Mouse (Mus musculus) ES-CJ7 (cell line): ENCODE measurements at regions not wholly inside any gene's neighbourhood (a gene's known extent, or its start where the extent isn't known, plus 50 kb on each side); places are given as distances from the start of the nearest gene placed in this dataset.
"Not testable (repeated sequence)": the region's sequence is repeated elsewhere in the genome, so short reads cannot be mapped to it uniquely, and the experiment has no call there.

Source experiments
- DNase-seq: peaks from one replicate; pipeline ENCODE4 v3.0.0; 2011; ENCODE audit warnings: low read depth, low spot score

DNA sequence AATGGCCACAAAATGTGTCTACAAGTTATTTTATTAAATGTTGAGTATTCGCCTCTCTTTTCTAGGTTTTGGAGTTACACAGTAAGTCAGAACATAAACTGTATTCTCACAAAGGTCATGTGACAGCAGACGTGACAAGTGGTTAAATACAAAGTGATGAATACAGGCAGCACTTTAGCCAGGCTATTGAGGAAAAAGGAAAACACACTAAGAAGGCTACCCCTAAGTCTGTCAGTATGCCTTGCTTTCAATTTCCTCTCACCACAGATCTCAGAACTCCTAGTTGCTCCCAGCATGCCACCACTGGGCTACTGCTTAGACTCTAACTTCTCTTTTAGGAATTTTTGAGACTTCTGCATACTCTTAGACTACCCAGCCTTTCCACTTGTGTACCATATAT is 297.9 kb upstream of the Pex5l start:
- DNase-seq, result no peak

DNA sequence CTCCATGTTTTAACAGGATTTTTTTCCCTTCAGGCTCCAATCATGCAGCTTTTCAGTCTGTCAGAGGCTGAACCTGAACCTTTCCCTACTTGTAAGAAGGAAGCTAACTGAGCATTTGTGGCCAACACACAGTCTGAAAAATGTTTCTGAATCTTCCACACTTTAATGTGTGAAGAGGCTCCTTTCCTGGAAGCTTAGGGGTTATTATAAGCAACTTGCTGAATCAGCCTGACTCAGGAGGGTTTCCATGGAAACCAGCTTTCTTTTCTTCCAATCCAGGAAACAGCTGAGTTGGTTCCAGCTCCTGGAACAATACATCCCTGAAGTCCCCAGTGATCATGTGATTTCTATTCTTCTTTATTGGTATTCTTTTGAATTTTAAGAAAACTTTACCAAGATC is 297.5 kb upstream of the Pex5l start:
- DNase-seq, result no peak

DNA sequence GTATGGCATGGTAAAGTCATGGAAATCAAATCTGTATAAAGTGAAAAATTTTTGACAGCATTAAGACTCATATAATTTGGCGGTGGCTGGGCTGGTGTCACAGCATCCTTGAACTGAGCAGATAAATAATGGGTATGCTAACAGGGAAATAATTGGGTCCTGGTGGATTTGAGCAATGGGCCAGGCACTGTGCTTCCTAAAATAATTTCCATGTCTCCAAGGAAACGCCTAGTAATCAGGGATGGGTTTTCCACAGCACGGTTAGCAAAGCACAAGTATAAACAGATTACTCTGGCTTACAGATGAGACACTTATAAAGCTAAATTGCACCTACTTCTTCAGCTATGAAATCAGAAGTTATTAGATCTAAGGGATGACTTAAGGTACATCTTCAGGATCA is 273.9 kb upstream of the Pex5l start:
- DNase-seq, result no peak

DNA sequence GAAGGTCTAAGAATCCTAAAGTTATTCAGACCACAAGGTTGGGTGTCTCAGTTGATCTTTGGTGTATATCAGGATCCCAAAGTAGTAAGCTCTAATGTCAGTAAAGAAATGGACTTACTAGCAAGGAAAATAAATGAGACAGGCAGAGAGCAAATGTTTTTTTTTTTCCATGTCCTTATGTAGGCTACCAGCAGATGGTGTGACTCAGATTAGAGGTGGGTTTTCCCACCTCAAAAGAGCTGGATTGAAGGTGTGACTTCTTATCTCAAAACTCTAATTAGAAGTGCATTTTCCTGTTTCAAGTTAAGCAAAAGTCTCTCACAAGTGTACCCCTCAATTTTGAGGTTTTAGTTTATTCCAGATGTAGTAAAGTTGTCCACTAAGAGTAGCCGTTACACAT is 273.3 kb upstream of the Pex5l start:
- no peak for DNase-seq

DNA sequence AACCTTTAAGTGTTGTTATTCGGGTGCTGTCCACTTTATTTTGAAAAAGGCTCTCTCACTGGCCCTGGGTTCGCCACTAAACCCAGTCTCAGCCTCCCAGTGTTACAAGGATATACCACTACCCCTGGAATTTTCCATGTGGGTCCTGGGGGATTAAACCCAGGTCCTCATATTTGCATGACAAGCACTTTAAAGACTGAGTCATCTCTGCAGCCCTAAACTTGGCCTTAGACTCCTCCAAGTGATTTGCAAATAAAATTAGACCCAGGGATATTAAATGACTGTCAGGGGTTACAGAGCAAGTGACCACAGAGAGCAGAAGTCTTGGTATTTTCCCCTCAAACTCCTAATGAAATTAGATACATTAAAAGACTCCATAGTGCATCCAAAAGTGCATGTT is 258.9 kb upstream of the Pex5l start:
- DNase-seq, result no peak

DNA sequence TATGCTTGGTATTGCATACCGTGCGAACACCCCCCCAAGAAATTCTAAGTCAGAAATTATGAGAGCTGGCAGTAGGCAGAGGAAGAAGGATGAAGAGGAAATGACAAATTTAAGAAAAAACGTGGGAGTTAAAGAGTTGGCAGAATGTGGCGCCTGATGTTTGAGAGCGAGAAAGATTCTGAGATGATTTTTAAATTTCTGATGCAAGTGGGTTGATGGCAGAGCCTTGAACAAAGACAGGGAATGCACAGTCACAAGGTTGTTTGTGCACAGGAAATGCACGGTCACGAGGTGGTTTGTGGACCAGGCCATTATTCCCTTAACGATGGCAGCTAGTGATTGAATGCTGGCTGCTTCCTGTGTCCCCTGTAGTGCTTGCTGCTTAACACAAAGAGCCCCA is 256.3 kb upstream of the Pex5l start:
- no peak for DNase-seq

DNA sequence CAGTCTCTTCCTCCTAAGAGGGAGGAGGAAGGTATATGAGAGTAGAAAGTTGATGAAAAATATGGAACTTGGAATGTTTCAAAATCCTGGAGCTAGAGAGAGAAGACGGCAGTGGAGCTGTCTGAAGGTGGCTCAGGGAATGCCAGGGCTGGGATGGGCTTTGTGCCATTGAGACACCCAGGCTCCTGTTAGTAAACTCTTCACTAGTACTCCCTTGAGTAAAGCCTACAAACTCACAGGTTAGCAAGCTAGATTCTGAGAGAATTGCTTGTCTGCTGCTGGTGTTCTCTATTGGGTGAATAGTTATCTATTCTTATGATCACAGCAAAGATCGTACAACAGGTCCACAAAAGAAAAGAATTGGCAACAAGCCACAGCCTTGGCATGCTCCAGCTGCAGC is 255.3 kb upstream of the Pex5l start:
- DNase-seq, result no peak

DNA sequence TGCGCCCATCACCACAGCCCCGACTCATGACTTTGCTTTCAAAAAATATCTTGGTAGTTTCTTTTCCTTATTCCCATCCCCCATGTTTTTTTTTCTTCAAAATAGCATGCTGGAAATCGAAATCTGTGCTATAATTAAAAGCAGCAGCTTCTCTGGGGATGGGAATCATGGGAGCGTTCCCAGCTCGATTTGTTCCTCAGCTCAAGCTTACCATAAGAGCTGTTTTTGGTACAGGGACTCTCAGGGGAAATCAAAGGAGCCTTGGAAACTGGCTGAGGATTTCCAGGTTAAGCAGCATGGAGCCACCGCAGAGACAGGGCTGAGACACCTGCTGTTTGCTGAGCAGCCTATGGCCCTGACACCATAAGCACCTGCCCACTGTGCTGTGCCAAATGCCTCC is 254.2 kb upstream of the Pex5l start:
- DNase-seq, result no peak

DNA sequence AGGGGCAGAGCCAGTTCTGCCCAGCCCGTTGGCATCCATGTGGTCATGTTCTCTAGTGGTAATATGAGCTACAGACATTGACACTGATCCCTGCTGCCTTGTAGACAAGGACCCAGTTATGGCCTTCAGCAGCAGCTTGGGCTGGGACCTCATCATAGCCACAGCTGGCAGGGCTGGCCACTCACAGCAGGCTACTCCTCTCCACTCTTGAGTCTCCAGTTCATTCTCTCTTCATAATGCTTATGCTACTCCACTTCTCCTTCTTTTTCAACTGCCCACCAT is 249.4 kb upstream of the Pex5l start:
- no peak for DNase-seq

DNA sequence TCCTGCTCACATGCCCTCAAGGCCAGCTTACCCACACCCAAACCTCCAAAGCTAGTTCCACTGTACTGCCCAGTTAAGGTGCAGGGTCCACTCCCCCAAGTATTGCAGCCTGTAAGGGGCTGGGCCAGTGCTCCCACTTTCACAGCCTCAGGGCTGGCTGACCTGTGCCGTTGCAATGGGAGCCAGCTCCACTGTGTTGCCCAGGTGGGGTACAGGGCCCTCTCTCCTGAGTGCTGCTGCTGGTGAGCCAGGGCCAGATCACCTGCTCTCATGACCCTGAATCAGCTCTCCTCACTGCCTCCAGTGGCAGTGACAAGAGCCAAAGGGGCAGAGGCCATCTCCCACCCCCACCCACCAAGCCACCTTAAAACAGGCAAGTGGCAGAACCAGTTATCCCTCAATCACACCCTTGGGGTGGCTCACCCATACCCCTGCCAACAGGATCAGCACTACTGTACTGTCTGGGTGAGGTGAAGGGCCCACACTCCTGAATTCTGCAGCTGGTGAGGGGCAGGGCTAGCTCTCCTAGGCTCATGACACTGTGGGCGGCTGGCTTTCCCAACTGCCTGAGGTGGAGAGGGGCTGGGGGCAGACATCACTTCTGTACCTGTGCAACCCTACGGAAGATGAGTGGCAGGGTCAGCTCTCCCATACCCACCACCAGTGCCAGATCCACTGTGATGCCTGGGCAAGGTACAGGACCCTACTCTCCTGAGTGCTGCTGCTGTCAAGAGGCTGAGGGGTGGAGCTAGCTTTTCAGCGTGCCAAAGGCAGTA is 248.9 kb upstream of the Pex5l start:
- no peak for DNase-seq

DNA sequence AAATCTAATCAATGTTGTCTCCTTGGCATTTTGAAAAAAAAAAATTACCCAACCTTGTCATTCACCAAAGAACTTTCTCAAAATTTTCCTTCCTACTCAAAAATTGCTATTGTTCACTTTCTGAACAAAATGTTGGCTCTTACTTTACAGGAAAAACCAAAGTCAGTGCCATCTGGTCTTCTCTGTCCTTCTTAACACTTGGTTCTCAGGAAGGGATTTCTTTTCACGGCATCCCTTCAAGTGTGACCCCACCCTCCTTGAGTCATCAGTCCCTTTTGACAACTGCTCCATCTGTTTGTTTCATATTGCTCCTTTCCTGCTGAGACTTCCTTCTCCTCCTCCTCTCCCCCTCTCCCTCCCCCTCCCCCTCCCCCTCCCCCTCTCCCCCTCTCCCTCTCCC is 245.1 kb upstream of the Pex5l start:
- no peak for DNase-seq

DNA sequence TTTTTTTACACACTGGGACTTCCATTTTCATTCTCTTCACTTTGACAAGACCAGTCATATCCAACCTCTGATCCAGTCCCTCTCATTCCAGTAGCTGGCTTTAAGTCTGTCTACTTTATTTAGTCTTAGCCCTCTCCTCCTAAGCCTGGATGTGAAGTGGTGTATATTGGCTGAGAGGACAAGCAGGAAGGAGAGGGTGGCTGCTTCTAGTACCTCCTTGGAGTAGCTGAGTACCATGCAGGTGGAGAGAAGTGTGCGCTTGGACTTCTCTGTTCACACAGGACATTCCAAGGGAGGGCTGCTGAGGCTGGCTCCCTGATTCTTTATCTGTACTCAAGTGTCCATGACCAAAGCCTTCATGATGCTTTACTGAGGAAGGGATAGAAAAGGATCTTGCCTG is 240.6 kb upstream of the Pex5l start:
- no peak for DNase-seq

DNA sequence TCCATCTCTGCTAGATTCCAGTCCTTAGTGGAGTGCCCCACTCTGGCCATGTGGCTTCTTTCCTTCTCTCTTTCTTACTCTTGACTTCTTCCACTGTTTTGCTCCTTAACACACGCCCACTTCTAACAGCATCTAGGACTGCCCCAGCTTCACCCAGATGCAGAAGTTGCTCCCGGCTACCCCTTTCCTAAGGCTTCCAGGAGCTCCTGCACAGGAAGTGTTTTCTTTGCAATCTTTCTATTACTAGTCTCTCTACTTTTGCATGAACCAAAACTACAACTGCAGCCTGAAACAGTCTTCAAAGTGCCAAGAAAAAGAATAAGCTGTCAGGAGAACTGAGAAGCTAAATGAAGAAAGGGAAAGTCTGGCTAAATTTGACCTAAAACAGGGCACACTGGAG is 236.6 kb upstream of the Pex5l start:
- no peak for DNase-seq

DNA sequence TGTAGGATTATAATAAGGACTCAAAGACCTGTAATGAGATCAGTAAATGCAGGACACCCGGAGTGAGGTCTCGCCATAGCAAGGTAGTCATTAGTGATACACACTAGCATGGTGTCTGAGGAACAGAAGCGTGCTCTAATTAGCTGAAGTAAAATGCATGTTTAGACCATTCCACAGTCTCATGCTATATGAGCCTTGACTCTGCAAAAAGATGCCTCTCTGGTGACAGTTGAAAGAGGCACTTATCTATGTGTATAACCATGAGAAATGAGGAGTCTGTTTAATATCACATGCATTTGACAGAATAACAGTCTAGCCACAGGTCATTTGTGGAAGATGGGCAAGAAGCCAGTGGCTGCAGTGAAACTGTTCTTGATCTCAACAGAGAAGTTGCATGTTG is 232.1 kb upstream of the Pex5l start:
- no peak for DNase-seq

DNA sequence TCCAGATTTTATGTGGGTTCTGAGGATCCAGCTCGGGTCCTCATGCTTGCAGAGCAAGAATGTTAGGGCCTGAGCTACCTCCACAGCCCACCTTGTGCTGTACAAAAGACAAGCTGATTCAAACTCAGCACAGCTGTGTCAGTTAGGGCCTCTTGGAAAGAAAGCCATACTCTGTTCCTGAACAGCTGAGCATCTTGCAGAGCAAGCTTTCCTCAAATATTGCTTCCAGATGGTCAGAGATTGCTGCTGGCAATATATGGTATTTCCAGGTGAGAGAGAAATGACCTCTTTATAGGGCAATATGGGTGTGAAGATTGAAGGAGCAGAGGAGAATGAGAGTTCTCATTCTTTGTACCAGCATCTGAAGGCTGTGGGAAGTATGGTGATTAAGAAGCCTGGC is 229.8 kb upstream of the Pex5l start:
- DNase-seq, result no peak

DNA sequence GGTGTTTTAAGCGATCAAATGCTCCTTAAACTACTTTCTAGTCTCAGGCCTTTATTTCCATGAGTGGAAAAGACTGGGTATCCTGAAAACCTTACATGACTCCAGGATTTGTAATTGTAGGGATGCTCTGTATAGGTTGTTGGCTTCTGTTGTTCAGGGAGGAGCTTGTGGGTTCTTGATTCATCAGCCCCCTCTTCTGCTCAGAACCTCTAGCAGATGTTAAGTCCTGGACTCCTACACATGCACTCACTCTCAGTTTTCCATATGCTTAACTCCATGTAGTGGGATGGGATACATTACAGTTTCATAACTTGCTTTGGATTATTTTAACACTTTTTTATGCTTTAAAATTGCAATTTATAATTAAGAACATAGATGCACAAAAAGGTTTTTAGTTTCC is 220.5 kb upstream of the Pex5l start:
- DNase-seq, result no peak

DNA sequence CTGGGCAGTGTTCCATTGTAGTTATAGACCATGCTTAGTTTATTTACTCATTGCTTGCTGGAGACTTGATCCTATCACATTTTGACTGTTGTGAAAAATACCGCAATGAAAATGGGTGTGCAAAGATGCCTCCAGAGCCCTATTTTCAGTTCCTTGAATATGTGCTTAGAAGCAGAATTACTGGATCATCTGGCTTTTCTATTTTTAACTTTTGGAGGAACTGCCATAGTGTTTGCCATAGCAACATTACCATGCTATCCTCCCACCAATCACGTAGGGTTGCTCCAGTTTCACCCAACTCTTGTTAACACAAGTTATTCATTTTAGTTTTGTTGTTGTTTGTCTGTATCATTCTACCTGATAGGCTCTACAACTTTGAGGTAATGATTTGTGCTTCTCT is 217.0 kb upstream of the Pex5l start:
- no peak for DNase-seq

DNA sequence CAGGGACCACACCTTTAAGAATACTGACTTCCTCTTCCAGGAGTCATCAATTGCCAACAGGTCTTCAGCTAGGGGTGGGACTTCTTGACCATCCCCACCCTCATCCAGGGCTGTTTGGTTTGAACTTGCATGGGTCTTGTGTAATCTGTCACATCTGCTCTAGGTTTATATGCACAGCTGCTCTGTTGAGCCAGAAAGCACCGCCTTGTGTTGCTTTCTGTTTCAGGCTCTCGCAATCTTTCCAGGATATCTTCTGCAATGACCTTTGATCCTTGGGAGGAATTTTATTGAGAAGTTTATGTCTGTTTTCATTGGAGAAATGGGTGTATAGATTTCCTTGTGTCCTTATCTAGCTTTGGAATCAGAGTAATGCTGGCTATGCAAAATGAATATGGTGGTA is 210.8 kb upstream of the Pex5l start:
- DNase-seq, result no peak

DNA sequence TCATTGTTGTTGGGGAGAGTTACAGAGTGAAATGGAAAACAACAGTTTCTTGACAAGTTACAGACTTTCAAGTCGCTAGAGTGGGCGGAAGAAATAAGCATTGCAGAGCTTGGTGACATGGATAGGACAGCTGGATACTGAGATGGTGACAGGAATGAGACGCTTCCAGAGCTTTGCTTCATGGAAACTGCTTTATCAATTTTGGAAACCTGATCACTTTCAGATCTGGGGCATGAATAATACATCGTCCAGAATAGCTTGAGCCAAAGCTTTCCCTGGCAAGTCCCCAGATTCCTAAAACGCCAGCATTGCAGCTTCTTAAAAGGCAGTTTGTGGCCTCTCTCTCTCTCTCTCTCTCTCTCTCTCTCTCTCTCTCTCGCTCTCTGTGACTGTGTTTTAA is 207.9 kb upstream of the Pex5l start:
- no peak for DNase-seq

DNA sequence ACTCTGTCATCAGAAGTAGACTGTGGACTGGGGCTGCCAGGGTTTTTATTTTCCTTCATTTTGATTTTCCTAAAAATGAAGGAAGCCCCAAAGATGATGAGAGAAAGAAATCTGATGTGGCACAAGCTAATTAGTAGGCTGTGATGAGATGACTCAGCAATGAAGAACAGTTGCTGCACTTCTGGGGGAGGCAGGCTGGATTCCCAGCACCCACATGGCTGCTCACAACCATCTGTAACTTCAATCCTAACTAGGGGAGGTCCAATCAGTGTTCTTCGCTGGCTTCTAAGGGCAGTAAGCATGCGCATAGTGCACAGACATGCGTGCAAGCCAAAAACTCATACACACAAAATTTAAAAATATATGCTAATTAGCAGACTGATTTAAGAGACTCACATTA is 191.0 kb upstream of the Pex5l start:
- no peak for DNase-seq

DNA sequence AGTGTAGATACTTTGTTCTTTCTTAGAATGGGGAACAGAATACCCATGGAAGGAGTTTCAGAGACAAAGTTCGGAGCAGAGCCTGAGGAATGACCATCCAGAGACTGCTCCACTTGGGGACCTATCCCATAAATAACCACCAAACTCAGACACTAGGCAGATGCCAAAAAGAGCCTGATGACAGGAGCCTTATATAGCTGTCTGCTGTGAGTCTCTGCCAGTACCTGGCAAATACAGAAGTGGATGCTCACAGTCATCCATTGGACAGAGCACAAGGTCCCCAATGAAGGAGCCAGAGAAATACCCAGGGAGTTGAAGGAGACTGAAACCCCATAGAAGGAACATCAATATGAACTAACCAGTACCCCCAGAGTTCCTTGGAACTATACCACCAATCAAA is 174.6 kb upstream of the Pex5l start:
- DNase-seq, result not testable (repeated sequence)

DNA sequence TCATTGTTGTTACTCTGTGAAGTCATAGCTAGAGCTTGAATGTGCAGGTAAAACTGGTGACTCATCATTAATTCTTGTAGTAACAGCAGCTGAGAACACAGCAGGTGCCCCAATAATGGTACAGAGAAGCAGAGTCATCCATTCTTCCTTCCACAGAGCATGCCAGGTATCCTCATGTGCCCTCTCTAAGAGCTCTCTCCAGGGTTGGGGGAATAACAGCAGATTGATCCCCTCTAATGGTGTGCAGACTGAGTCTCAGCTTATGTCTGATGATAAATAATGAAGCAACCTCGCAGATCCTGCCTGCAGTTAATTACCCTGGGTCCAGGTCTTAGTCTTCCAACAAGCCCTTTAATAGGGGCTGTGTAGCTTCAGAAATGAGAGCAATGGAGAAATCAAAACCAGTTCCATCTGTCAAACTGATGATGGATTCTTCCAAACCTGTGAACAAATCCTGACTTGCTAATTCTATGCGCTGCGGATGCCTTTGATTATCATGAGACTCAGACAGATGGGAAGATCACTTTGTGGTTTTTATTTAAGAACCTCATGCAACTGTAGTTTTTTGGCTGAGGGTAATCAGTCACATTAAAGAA is 169.3 kb upstream of the Pex5l start:
- DNase-seq, result no peak

DNA sequence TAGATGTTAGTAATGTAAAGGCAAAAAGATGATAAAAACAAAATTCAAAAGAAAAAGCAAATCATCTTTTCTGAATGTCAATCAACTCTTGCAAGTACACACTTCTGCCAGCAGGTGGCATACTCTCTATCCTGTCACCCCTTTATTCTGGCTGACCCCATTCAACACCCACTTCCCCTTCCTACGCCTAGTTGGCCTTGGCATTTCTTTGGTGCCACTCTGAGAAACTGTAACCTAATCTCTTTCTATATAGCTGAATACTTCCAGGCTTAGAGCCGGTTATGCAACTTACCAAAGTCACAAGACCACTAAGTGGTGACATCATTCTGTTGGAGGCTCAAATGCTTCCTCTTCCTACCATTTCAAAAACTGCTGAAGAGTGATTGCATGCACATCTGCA is 165.2 kb upstream of the Pex5l start:
- peak; percentile 18 for DNase-seq

DNA sequence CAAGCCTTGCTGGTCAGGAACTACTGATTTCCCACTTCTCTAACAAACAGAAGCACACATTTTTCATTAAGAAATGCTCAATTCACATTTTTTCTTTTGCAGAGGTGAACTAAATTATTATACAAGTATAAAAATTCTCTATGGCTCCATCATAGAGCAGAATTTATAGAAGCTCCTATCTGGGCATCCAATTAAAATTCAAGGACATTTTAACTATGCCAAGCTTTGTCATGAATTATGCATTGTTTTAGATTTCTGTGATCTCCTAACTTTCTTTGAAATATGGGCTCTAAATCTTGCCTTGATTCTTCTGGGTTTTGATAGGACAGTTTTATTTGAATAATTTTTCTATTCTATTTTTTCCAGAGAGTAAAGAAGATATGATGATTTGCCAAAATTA is 163.1 kb upstream of the Pex5l start:
- DNase-seq, result no peak
